Mouse (Mus musculus): ENCODE measurements around the gene Hif1an. TPM values are rescaled to one million over a fixed set of nuclear protein-coding genes. Genes with fewer than 3 reads are reported as not detected.

Gene Hif1an
- total and polyA plus RNA-seq, 3 experiments, result 8.3 to 29.2 (median 12.9) TPM

DNA sequence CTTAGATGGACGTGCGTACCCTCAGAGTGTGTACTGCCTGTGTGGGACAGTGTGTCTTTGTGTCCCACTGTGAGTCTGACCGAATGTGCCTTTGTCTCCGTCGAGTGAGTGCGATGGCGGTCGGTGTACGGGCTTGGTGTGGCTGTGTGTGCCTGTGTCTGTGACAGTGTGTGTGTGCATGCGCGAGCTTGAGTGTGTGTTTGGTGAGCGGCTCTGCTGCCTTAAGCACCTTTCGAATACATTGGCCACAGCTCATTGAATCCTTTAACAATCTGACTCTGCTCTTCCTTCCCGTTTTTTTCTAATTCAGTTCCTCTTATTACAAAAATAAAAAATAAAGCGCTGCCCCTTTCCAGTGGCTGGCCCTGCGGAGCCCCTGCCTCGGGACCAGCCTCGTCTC is 28.3 kb downstream of the Hif1an start:
- Histone ChIP-seq H3K4me2 (ENCODE audit: insufficient read depth, low read depth, poor library complexity, severe bottlenecking) (no peak overlapping the region), H3K4me1 (ENCODE audit: control insufficient read depth in 1 of 2, insufficient read depth in 2 of 2) (peaks cover 8 to 30% of the 10 kb centered on the region in 2 experiments), H3K9me3 (replicated peaks; ENCODE audit: low read length) (peaks cover 6% of the 10 kb centered on the region), H3K27ac (ENCODE audit: insufficient read depth, low read depth) (no peak overlapping the region), H3K4me3 (replicated peaks in 1 of 3; ENCODE audit: low read depth in 2 of 3, low read length in 2 of 3, poor library complexity in 1 of 3) (no peak overlapping the region), H3K36me3 (replicated peaks in 1 of 2; ENCODE audit: control insufficient read depth in 1 of 2, insufficient read depth in 1 of 2, low read length in 1 of 2) (no peaks in the 10 kb centered on the region), H3K9ac (ENCODE audit: insufficient read depth, low read depth) (no peak overlapping the region), H3K27me3 (replicated peaks) (no peaks in the 10 kb centered on the region), H3K79me2 (replicated peaks; ENCODE audit: control insufficient read depth, extremely low read depth, insufficient read depth, poor library complexity, severe bottlenecking) (no peaks in the 10 kb centered on the region)
- TF ChIP-seq TBP (conservative IDR thresholded peaks at IDR 0.05; ENCODE audit: low read depth, low read length) (no peak), SIN3A (IDR thresholded peaks at IDR 0.05; ENCODE audit: low read length) (no peak), ZNF384 (IDR thresholded peaks at IDR 0.05; ENCODE audit: low read depth, low read length) (no peak), RCOR1 (conservative IDR thresholded peaks at IDR 0.05; ENCODE audit: low read depth, low read length) (no peak)
- dilution Hi-C loops (cut with MboI; ENCODE audit: extremely low pct_ligation_motif_present, extremely low pct_unique_long_range_greater_than_20kb, low sequenced_read_pairs), result no loop called here
- in situ Hi-C loops (cut with MboI; ENCODE audit: low pct_ligation_motif_present, low pct_unique_long_range_greater_than_20kb, low sequenced_read_pairs), result loop anchor here (10.0 to 25.0 kb wide), 2 partner anchors 154 to 446 kb away; partner anchors contain the start of genes Pdzd7 and Sfxn3
- peak; percentile 42 for DNase-seq (ENCODE audit: extremely low read depth)

DNA sequence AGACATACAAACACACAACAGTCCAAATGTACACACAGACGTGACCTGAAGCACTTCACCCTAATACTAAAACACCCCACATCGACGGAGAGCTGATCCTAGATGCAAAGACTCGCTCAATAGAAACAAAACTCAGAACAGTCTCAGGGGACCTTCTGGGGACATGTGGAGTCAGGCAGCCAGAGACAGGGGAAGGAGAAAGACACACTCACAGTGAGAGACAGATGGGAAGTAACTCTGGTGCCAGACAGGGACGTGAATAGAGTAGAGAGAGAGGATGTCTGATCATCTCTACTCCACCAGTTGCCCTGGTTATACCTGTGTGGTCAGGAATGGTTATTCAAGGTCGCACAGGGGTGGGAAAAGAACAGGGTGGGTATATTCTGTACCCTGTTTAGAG is 29.0 kb downstream of the Hif1an start:
- Histone ChIP-seq H3K9me3 (replicated peaks; ENCODE audit: low read length) (peaks cover 6% of the 10 kb centered on the region), H3K4me2 (ENCODE audit: insufficient read depth, low read depth, poor library complexity, severe bottlenecking) (no peak overlapping the region), H3K27me3 (replicated peaks) (no peaks in the 10 kb centered on the region), H3K9ac (ENCODE audit: insufficient read depth, low read depth) (no peak overlapping the region), H3K4me3 (replicated peaks in 1 of 3; ENCODE audit: low read depth in 2 of 3, low read length in 2 of 3, poor library complexity in 1 of 3) (peak overlapping the region in 1 of 3 experiments; percentile 29), H3K79me2 (replicated peaks; ENCODE audit: control insufficient read depth, extremely low read depth, insufficient read depth, poor library complexity, severe bottlenecking) (no peaks in the 10 kb centered on the region), H3K4me1 (ENCODE audit: control insufficient read depth in 1 of 2, insufficient read depth in 2 of 2) (peaks cover 8 to 30% of the 10 kb centered on the region in 2 experiments), H3K36me3 (replicated peaks in 1 of 2; ENCODE audit: control insufficient read depth in 1 of 2, insufficient read depth in 1 of 2, low read length in 1 of 2) (no peaks in the 10 kb centered on the region), H3K27ac (ENCODE audit: insufficient read depth, low read depth) (no peak overlapping the region)
- no peak for TF ChIP-seq SIN3A (IDR thresholded peaks at IDR 0.05; ENCODE audit: low read length)
- no peak for TF ChIP-seq MEF2A (IDR thresholded peaks at IDR 0.05; ENCODE audit: borderline replicate concordance, low read depth, low read length)
- TF ChIP-seq PAX5 (IDR thresholded peaks at IDR 0.05; ENCODE audit: low read length), result no peak
- dilution Hi-C loops (cut with MboI; ENCODE audit: extremely low pct_ligation_motif_present, extremely low pct_unique_long_range_greater_than_20kb, low sequenced_read_pairs), result no loop called here
- peak; percentile 73 for DNase-seq (ENCODE audit: extremely low read depth)
- in situ Hi-C loops (cut with MboI; ENCODE audit: low pct_ligation_motif_present, low pct_unique_long_range_greater_than_20kb, low sequenced_read_pairs), result loop anchor here (10.0 to 25.0 kb wide), 2 partner anchors 153 to 446 kb away; partner anchors contain the start of genes Pdzd7 and Sfxn3

DNA sequence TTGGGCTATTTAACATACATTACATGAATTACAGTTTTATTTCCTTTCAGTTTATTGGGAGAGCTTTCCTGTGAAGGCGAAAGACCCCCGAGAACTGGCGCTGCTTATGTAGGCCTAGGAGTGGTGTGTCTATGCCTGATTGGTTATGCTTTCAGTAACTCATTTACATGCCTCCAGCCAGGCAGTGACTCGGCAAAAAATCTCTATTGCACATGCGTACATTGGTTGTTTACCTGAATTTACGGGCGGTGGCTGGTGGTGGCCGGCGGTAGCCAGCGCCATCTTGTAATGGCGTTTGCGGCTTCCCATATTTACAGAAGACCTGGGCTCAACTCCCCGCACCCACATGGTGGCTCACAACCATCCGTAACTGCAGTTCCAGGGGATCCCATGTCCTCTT is 31.5 kb downstream of the Hif1an start:
- TF ChIP-seq ZMIZ1 (IDR thresholded peaks at IDR 0.05; ENCODE audit: low read depth, low read length) (no peak), HCFC1 (IDR thresholded peaks at IDR 0.05; ENCODE audit: low read depth, low read length) (no peak), UBTF (IDR thresholded peaks at IDR 0.05; ENCODE audit: low read depth, low read length) (no peak)
- H3K9ac ChIP-seq (ENCODE audit: insufficient read depth, low read depth), result no peak overlapping the region
- peaks cover 6 to 46% of the 10 kb centered on the region in 2 experiments for H3K4me1 ChIP-seq (ENCODE audit: control insufficient read depth in 1 of 2, insufficient read depth in 2 of 2)
- DNase-seq (ENCODE audit: extremely low read depth), result no peak
- H3K27me3 ChIP-seq (replicated peaks), result no peaks in the 10 kb centered on the region
- peaks cover 6% of the 10 kb centered on the region for H3K9me3 ChIP-seq (replicated peaks; ENCODE audit: low read length)
- no peak overlapping the region for H3K4me3 ChIP-seq (replicated peaks in 1 of 3; ENCODE audit: low read depth in 2 of 3, low read length in 2 of 3, poor library complexity in 1 of 3)
- H3K79me2 ChIP-seq (replicated peaks; ENCODE audit: control insufficient read depth, extremely low read depth, insufficient read depth, poor library complexity, severe bottlenecking), result no peaks in the 10 kb centered on the region
- H3K27ac ChIP-seq (ENCODE audit: insufficient read depth, low read depth), result no peak overlapping the region
- in situ Hi-C loops (cut with MboI; ENCODE audit: low pct_ligation_motif_present, low pct_unique_long_range_greater_than_20kb, low sequenced_read_pairs) (loop anchor here (10.0 to 25.0 kb wide), 2 partner anchors 151 to 443 kb away; partner anchors contain the start of genes Pdzd7 and Sfxn3), dilution Hi-C loops (cut with MboI; ENCODE audit: extremely low pct_ligation_motif_present, extremely low pct_unique_long_range_greater_than_20kb, low sequenced_read_pairs) (no loop called here)
- no peak overlapping the region for H3K4me2 ChIP-seq (ENCODE audit: insufficient read depth, low read depth, poor library complexity, severe bottlenecking)
- H3K36me3 ChIP-seq (replicated peaks in 1 of 2; ENCODE audit: control insufficient read depth in 1 of 2, insufficient read depth in 1 of 2, low read length in 1 of 2), result no peaks in the 10 kb centered on the region

Data from CH12.LX (cell line).